Mouse (Mus musculus): ENCODE data around the gene Acbd4.
A peak's percentile ranks its signal among the peaks of the same experiment; 100 is the strongest.

The Acbd4 gene

GRCm38 (mm10) chr11:103101481-103101865 lies at the start of gene Acbd4, which contains the start of gene Plcd3:
Gene Acbd4 (plus strand): TSS chr11:103101682.
Gene Plcd3 (minus strand): TSS chr11:103101658.
- DNase-seq (ENCODE audit: low read depth, low spot score), result peak; percentile 53
- Histone ChIP-seq H3K27me3 (ENCODE audit: control insufficient read depth, insufficient read depth, low read length, poor library complexity, severe bottlenecking) (no peaks in the 10 kb centered on the region), H3K36me3 (ENCODE audit: control insufficient read depth, insufficient read depth, low read length, poor library complexity, severe bottlenecking) (peaks cover 1% of the 10 kb centered on the region; the same call in 1 of the 2 replicates)

GRCm38 (mm10) chr11:103052078-103052477 lies 49.4 kb upstream of the Acbd4 start:
- no peak for DNase-seq (ENCODE audit: low read depth, low spot score)
- H3K36me3 ChIP-seq (ENCODE audit: control insufficient read depth, insufficient read depth, low read length, poor library complexity, severe bottlenecking), result peaks cover 13% of the 10 kb centered on the region
- H3K27me3 ChIP-seq (ENCODE audit: control insufficient read depth, insufficient read depth, low read length, poor library complexity, severe bottlenecking), result no peaks in the 10 kb centered on the region

GRCm38 (mm10) chr11:103053191-103054076 lies 48.0 kb upstream of the Acbd4 start:
- no peak for DNase-seq (ENCODE audit: low read depth, low spot score)
- peaks cover 19% of the 10 kb centered on the region for H3K36me3 ChIP-seq (ENCODE audit: control insufficient read depth, insufficient read depth, low read length, poor library complexity, severe bottlenecking)
- no peaks in the 10 kb centered on the region for H3K27me3 ChIP-seq (ENCODE audit: control insufficient read depth, insufficient read depth, low read length, poor library complexity, severe bottlenecking)

GRCm38 (mm10) chr11:103054798-103055197 lies 46.7 kb upstream of the Acbd4 start:
- Histone ChIP-seq H3K36me3 (ENCODE audit: control insufficient read depth, insufficient read depth, low read length, poor library complexity, severe bottlenecking) (peaks cover 21% of the 10 kb centered on the region), H3K27me3 (ENCODE audit: control insufficient read depth, insufficient read depth, low read length, poor library complexity, severe bottlenecking) (no peaks in the 10 kb centered on the region)
- DNase-seq (ENCODE audit: low read depth, low spot score), result peak; percentile 85

- no peak for DNase-seq (ENCODE audit: low read depth, low spot score)
- H3K36me3 ChIP-seq (ENCODE audit: control insufficient read depth, insufficient read depth, low read length, poor library complexity, severe bottlenecking), result peaks cover 25% of the 10 kb centered on the region
- H3K27me3 ChIP-seq (ENCODE audit: control insufficient read depth, insufficient read depth, low read length, poor library complexity, severe bottlenecking), result no peaks in the 10 kb centered on the region
Observed at GRCm38 (mm10) chr11:103056636-103057035, 44.8 kb upstream of the Acbd4 start.

GRCm38 (mm10) chr11:103058499-103059085 lies 42.9 kb upstream of the Acbd4 start:
- no peaks in the 10 kb centered on the region for H3K27me3 ChIP-seq (ENCODE audit: control insufficient read depth, insufficient read depth, low read length, poor library complexity, severe bottlenecking)
- DNase-seq (ENCODE audit: low read depth, low spot score), result no peak
- peaks cover 30% of the 10 kb centered on the region for H3K36me3 ChIP-seq (ENCODE audit: control insufficient read depth, insufficient read depth, low read length, poor library complexity, severe bottlenecking)

- no peaks in the 10 kb centered on the region for H3K27me3 ChIP-seq (ENCODE audit: control insufficient read depth, insufficient read depth, low read length, poor library complexity, severe bottlenecking)
- no peak for DNase-seq (ENCODE audit: low read depth, low spot score)
- H3K36me3 ChIP-seq (ENCODE audit: control insufficient read depth, insufficient read depth, low read length, poor library complexity, severe bottlenecking), result peaks cover 20% of the 10 kb centered on the region
Observed at GRCm38 (mm10) chr11:103066191-103067050, 35.1 kb upstream of the Acbd4 start.

GRCm38 (mm10) chr11:103067051-103067361 lies 34.5 kb upstream of the Acbd4 start:
- Histone ChIP-seq H3K36me3 (ENCODE audit: control insufficient read depth, insufficient read depth, low read length, poor library complexity, severe bottlenecking) (peaks cover 20% of the 10 kb centered on the region), H3K27me3 (ENCODE audit: control insufficient read depth, insufficient read depth, low read length, poor library complexity, severe bottlenecking) (no peaks in the 10 kb centered on the region)
- no peak for DNase-seq (ENCODE audit: low read depth, low spot score)

- Histone ChIP-seq H3K36me3 (ENCODE audit: control insufficient read depth, insufficient read depth, low read length, poor library complexity, severe bottlenecking) (peaks cover 18% of the 10 kb centered on the region), H3K27me3 (ENCODE audit: control insufficient read depth, insufficient read depth, low read length, poor library complexity, severe bottlenecking) (no peaks in the 10 kb centered on the region)
- DNase-seq (ENCODE audit: low read depth, low spot score), result no peak
Observed at GRCm38 (mm10) chr11:103067457-103068001, 34.0 kb upstream of the Acbd4 start.

- DNase-seq (ENCODE audit: low read depth, low spot score), result no peak
Observed at GRCm38 (mm10) chr11:103068272-103068671, 33.2 kb upstream of the Acbd4 start.

GRCm38 (mm10) chr11:103068884-103069283 lies 32.6 kb upstream of the Acbd4 start:
- Histone ChIP-seq H3K36me3 (ENCODE audit: control insufficient read depth, insufficient read depth, low read length, poor library complexity, severe bottlenecking) (peaks cover 11% of the 10 kb centered on the region), H3K27me3 (ENCODE audit: control insufficient read depth, insufficient read depth, low read length, poor library complexity, severe bottlenecking) (no peaks in the 10 kb centered on the region)
- no peak for DNase-seq (ENCODE audit: low read depth, low spot score)

More at GRCm38 (mm10) chr11:103068272-103068671, 33.2 kb upstream of the Acbd4 start:
- H3K27me3 ChIP-seq (ENCODE audit: control insufficient read depth, insufficient read depth, low read length, poor library complexity, severe bottlenecking), result no peaks in the 10 kb centered on the region
- peaks cover 14% of the 10 kb centered on the region for H3K36me3 ChIP-seq (ENCODE audit: control insufficient read depth, insufficient read depth, low read length, poor library complexity, severe bottlenecking)

- no peak for DNase-seq (ENCODE audit: low read depth, low spot score)
- no peaks in the 10 kb centered on the region for H3K27me3 ChIP-seq (ENCODE audit: control insufficient read depth, insufficient read depth, low read length, poor library complexity, severe bottlenecking)
- H3K36me3 ChIP-seq (ENCODE audit: control insufficient read depth, insufficient read depth, low read length, poor library complexity, severe bottlenecking), result peaks cover 8% of the 10 kb centered on the region
Observed at GRCm38 (mm10) chr11:103069731-103070130, 31.8 kb upstream of the Acbd4 start.

- no peaks in the 10 kb centered on the region for H3K27me3 ChIP-seq (ENCODE audit: control insufficient read depth, insufficient read depth, low read length, poor library complexity, severe bottlenecking)
- H3K36me3 ChIP-seq (ENCODE audit: control insufficient read depth, insufficient read depth, low read length, poor library complexity, severe bottlenecking), result peaks cover 6% of the 10 kb centered on the region; the same call in 1 of the 2 replicates
- DNase-seq (ENCODE audit: low read depth, low spot score), result no peak
Observed at GRCm38 (mm10) chr11:103070322-103070880, 31.1 kb upstream of the Acbd4 start.

- H3K27me3 ChIP-seq (ENCODE audit: control insufficient read depth, insufficient read depth, low read length, poor library complexity, severe bottlenecking), result no peaks in the 10 kb centered on the region
- H3K36me3 ChIP-seq (ENCODE audit: control insufficient read depth, insufficient read depth, low read length, poor library complexity, severe bottlenecking), result 0 out of 2 replicates have a peak, but pooled peaks cover 2% of the 10 kb centered on the region
- DNase-seq (ENCODE audit: low read depth, low spot score), result no peak
Observed at GRCm38 (mm10) chr11:103073671-103074070, 27.8 kb upstream of the Acbd4 start.

Data from splenic B cell, adult 2 months (primary cell).